Mouse (Mus musculus) olfactory bulb, adult 2 months (tissue): ENCODE results near the gene Mtmr3.

Experiments used
- CTCF ChIP-seq: fragments of 200-500 bp; IDR thresholded peaks from 2 replicates; pipeline ENCODE4 v1.5.1; 2012; ENCODE audit warnings: low read depth, mild to moderate bottlenecking, low read length, moderate library complexity; ENCODE audit not compliant: insufficient read depth
- POLR2A ChIP-seq: fragments of 200-500 bp; IDR thresholded peaks from 2 replicates; pipeline ENCODE4 v1.6.1; 2012; ENCODE audit warnings: mild to moderate bottlenecking, low read depth, low read length, moderate library complexity; ENCODE audit not compliant: insufficient read depth

DNA sequence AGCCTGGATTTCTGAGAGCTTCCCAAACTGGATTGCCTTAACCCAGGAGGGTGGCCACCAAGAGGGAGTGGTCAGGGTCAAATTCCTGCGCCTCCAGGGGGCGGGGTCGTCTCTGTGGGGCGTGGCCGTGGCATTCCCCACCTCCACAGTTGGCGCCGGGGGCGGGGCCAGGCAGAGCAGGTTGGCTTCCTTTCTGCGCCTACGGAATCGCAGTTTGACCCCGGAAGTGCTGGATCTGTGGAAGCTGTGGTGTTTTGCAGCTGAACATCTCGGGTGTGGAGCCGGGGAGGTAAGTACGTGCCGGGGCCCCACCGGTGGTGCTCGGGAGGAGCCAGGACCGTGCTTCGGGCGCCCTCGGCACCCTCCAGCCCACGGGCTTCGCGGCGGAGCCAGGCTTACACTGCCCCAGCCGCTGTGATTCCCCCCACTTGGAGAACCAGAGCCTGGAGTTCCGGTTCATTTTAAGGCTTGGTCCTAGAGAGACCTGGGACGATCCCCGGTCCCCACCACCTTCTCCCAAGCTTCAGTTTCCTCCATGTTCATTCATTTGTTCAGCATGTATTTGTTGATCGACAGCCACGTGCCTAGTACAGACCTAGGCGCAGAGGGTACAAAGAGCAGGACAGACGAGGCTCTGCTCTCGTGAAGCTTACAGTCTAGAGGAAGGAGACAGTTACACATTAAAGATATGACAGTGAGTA lies 43.0 kb upstream of the Mtmr3 start, which contains the start of gene Ascc2:
- TF ChIP-seq POLR2A (peak; percentile 47; the same call in 1 of the 2 replicates), CTCF (no peak)
